Mouse (Mus musculus) midbrain, embryonic 11.5 days (tissue): ENCODE measurements at regions not wholly inside any gene's neighbourhood (a gene's known extent, or its start where the extent isn't known, plus 50 kb on each side); places are given as distances from the start of the nearest gene placed in this dataset.

Experiments
- ATAC-seq: fragments of 200-750 bp; cut with Nextera tagmentation; 2 replicates; pipeline ENCODE4 v1.8.0; 2017; ENCODE audit warnings: moderate TSS enrichment, moderate library complexity; ENCODE audit not compliant: low FRiP score
- DNase-seq: peaks from one replicate; pipeline ENCODE4 v3.0.0; 2015; ENCODE audit warnings: low spot score; ENCODE audit errors: missing footprints
- H3K27ac ChIP-seq: fragments of 300-500 bp; sonication (generic); 2 replicates; pipeline ENCODE4 v1.5.1; 2014; ENCODE audit warnings: low read depth, low read length
- H3K27me3 ChIP-seq: fragments of 300-500 bp; sonication (generic); 2 replicates; pipeline ENCODE4 v1.6.1; 2014; ENCODE audit warnings: mild to moderate bottlenecking, low read length, moderate library complexity, mixed read lengths; ENCODE audit not compliant: control insufficient read depth, insufficient read depth
- H3K36me3 ChIP-seq: fragments of 300-500 bp; sonication (generic); 2 replicates; pipeline ENCODE4 v1.6.1; 2014; ENCODE audit warnings: mild to moderate bottlenecking, low read length, moderate library complexity, mixed read lengths; ENCODE audit not compliant: control insufficient read depth, insufficient read depth
- H3K4me1 ChIP-seq: fragments of 300-500 bp; sonication (generic); 2 replicates; pipeline ENCODE4 v1.6.1; 2014; ENCODE audit warnings: low read length; ENCODE audit not compliant: control insufficient read depth, insufficient read depth
- H3K4me2 ChIP-seq: fragments of 300-500 bp; sonication (generic); 2 replicates; pipeline ENCODE4 v1.6.1; 2014; ENCODE audit warnings: mild to moderate bottlenecking, moderate library complexity
- H3K4me3 ChIP-seq: fragments of 300-500 bp; sonication (generic); 2 replicates; pipeline ENCODE4 v1.5.1; 2014; ENCODE audit warnings: low read depth, low read length
- H3K9ac ChIP-seq: fragments of 300-500 bp; sonication (generic); 2 replicates; pipeline ENCODE4 v1.6.1; 2014; ENCODE audit warnings: low read length
- H3K9me3 ChIP-seq: fragments of 300-500 bp; sonication (generic); 2 replicates; pipeline ENCODE4 v1.6.1; 2016; ENCODE audit warnings: low read length; ENCODE audit not compliant: control insufficient read depth
- WGBS: fragments of 180-500 bp; shearing (Covaris S2); extraction: QIAGEN DNeasy Blood & Tissue Kit; methylation state at CpG from one replicate; pipeline ENCODE4 v1.1.7; 2014; 5-methylcytosine and 5-hydroxymethylcytosine counted together

DNA sequence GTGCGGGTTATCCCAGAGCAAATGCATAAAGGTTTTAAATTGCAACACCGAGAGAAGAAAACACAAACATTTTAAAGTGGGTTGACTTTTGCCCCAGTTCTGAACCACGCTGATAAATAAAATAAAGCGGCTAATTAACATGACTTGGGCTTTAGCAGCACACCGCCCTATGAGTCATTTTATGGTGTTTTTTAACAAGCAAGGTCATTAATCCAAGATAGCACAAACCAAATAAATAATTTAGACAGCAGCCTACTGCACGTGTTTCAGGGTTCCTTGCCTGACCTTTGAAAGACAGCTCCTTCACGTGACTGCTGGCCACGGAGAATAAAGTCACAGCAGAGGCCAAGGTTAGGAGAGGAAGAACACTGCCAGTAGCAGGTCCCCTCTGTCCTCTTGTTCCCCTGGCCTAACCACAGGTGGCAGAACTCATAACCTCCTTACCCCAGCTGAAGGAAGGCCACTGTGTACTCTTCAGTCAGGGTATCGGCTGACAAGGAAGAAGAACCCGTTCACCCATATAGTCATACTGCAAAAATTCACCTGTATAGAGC lies 371.8 kb upstream of the Acvr2a start:
- H3K4me1 ChIP-seq = peaks cover 6% of the 10 kb centered on the region
- H3K4me3 ChIP-seq = no peak overlapping the region
- H3K27ac ChIP-seq = no peak overlapping the region
- no peaks in the 10 kb centered on the region for H3K36me3 ChIP-seq
- no peak overlapping the region for H3K4me2 ChIP-seq
- DNase-seq (no peak), ATAC-seq (no peak)
- H3K27me3 ChIP-seq = no peaks in the 10 kb centered on the region
- WGBS = 81% methylated on average over 10 of the region's 10 CpGs
- H3K9me3 ChIP-seq = no peaks in the 10 kb centered on the region
- H3K9ac ChIP-seq = no peak overlapping the region

DNA sequence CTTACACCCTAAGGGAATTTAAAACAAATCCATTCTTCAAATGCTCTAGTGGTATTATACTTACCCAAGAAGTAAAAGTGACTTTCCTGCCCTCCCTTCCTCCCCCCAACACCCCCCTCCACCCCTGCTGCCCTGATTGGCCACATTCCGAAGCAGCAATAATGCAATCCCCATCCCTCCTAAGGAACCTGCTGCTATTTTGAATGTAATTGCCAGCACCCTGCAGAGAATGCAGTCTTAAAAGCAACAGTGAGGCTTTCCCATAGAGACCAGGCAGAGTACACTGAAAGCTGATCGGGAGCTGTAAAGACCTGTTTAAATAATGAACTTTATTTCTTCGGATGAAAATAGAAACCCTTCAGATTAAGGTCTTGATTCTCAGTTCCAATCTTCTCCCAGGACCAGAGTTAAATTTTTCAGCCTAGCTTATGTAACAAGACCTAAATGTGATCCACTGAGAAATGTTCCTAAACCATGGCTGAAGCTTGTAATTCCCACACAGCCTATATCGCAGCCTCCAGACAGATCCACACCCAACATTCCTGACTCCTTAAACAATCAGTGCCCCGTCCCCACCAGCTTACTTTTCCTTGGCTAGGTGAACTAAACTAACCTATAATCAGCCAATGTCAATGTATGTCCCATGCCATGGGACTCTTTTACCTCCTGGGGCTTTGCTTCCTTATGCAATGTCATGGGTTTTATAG lies 367.9 kb upstream of the Acvr2a start:
- Histone ChIP-seq H3K27me3 (no peaks in the 10 kb centered on the region), H3K4me1 (peaks cover 5% of the 10 kb centered on the region), H3K4me3 (no peak overlapping the region), H3K36me3 (no peaks in the 10 kb centered on the region), H3K4me2 (no peak overlapping the region), H3K9me3 (no peaks in the 10 kb centered on the region), H3K27ac (no peak overlapping the region), H3K9ac (no peak overlapping the region)
- no peak for ATAC-seq
- 15% methylated on average over 5 of the region's 5 CpGs for WGBS
- no peak for DNase-seq

DNA sequence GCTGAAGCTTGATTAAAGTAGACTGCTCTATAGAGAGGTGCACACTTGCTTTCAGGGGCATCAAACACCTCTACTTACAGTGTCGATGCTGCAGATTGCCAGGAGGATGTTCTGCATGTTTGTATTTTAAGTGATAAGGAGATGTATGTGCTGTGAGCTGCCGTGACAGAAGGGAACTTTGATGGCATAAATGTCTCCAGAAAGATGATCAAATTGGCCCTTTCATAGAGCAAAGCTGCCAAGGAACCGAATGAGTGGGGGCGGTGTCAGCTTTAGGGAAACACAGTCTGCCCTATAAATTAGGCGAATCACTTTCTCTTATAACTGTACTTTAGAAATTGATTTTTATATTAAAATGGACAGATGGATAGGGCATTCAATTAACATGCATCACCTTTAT lies 367.3 kb upstream of the Acvr2a start:
- ATAC-seq (no peak), DNase-seq (no peak)
- Histone ChIP-seq H3K4me1 (no peaks in the 10 kb centered on the region), H3K36me3 (no peaks in the 10 kb centered on the region), H3K27ac (no peak overlapping the region), H3K9ac (no peak overlapping the region), H3K4me3 (no peak overlapping the region), H3K9me3 (no peaks in the 10 kb centered on the region), H3K27me3 (no peaks in the 10 kb centered on the region), H3K4me2 (no peak overlapping the region)
- WGBS = 80% methylated on average over 5 of the region's 5 CpGs

- no peak overlapping the region for H3K4me2 ChIP-seq
- no peaks in the 10 kb centered on the region for H3K4me1 ChIP-seq
- no peaks in the 10 kb centered on the region for H3K36me3 ChIP-seq
- DNase-seq (no peak), ATAC-seq (no peak)
- 92% methylated on average over 7 of the region's 7 CpGs for WGBS
- H3K9me3 ChIP-seq = no peaks in the 10 kb centered on the region
- H3K4me3 ChIP-seq = no peak overlapping the region
- no peak overlapping the region for H3K27ac ChIP-seq
- H3K27me3 ChIP-seq = no peaks in the 10 kb centered on the region
- no peak overlapping the region for H3K9ac ChIP-seq
Measured at GRCm38 (mm10) chr2:48449165-48449842, 364.6 kb upstream of the Acvr2a start.

GRCm38 (mm10) chr2:48456072-48457040 lies 357.6 kb upstream of the Acvr2a start:
- Histone ChIP-seq H3K4me2 (no peak overlapping the region), H3K9ac (no peak overlapping the region), H3K4me3 (no peak overlapping the region), H3K27me3 (no peaks in the 10 kb centered on the region), H3K9me3 (no peaks in the 10 kb centered on the region), H3K36me3 (no peaks in the 10 kb centered on the region), H3K27ac (no peak overlapping the region), H3K4me1 (no peaks in the 10 kb centered on the region)
- ATAC-seq (no peak), DNase-seq (no peak)
- WGBS = 71% methylated on average over 7 of the region's 7 CpGs

GRCm38 (mm10) chr2:48457117-48457516 lies 356.8 kb upstream of the Acvr2a start:
- WGBS = 90% methylated on average over 4 of the region's 4 CpGs
- no peak overlapping the region for H3K27ac ChIP-seq
- no peak overlapping the region for H3K9ac ChIP-seq
- H3K27me3 ChIP-seq = no peaks in the 10 kb centered on the region
- no peak overlapping the region for H3K4me3 ChIP-seq
- DNase-seq = no peak
- H3K36me3 ChIP-seq = no peaks in the 10 kb centered on the region
- H3K4me2 ChIP-seq = no peak overlapping the region
- H3K4me1 ChIP-seq = no peaks in the 10 kb centered on the region
- H3K9me3 ChIP-seq = no peaks in the 10 kb centered on the region
- no peak for ATAC-seq

GRCm38 (mm10) chr2:48465483-48465882 lies 348.4 kb upstream of the Acvr2a start:
- Histone ChIP-seq H3K36me3 (no peaks in the 10 kb centered on the region), H3K4me2 (no peak overlapping the region), H3K9ac (no peak overlapping the region), H3K9me3 (no peaks in the 10 kb centered on the region), H3K4me3 (no peak overlapping the region), H3K27ac (no peak overlapping the region), H3K27me3 (no peaks in the 10 kb centered on the region), H3K4me1 (no peaks in the 10 kb centered on the region)
- DNase-seq (no peak), ATAC-seq (no peak)
- WGBS = 87% methylated on average over 4 of the region's 4 CpGs

DNA sequence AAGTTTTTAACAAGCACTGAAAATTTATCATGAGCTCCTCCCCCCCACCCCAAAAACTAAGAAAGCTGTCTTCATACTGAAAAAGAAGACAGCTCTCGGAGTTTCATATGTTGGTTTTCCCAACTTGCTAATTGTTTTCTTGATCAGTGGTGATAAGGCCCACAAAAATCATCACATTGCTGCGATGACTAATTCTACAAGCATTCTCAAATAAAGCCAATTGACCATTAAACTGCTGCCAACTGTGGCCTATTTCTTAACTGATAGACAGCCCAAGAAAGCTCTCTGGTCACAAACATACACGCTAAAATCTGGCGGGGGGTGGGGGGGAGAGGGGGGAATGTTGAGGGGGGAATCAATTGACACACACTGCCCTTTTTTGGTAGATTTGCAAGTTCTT lies 345.0 kb upstream of the Acvr2a start:
- no peak overlapping the region for H3K4me2 ChIP-seq
- H3K4me1 ChIP-seq = no peaks in the 10 kb centered on the region
- 78% methylated on average over 4 of the region's 4 CpGs for WGBS
- no peaks in the 10 kb centered on the region for H3K27me3 ChIP-seq
- DNase-seq (no peak), ATAC-seq (no peak)
- no peak overlapping the region for H3K27ac ChIP-seq
- H3K9ac ChIP-seq = no peak overlapping the region
- no peaks in the 10 kb centered on the region for H3K36me3 ChIP-seq
- H3K4me3 ChIP-seq = no peak overlapping the region
- H3K9me3 ChIP-seq = no peaks in the 10 kb centered on the region
